Mouse (Mus musculus) MEL (cell line): Measurements from ENCODE around the gene Dlgap1. TPM values are rescaled to one million over a fixed set of nuclear protein-coding genes. Genes with fewer than 3 reads are reported as not detected.

Experiments
- DNase-seq: peaks from one replicate; pipeline ENCODE4 v3.0.0; 2011; ENCODE audit warnings: low read depth, low spot score
- H3K27ac ChIP-seq: 2 replicates; pipeline ENCODE4 v1.5.1; 2012; ENCODE audit warnings: low read depth, mild to moderate bottlenecking, control low read depth, low read length, moderate library complexity; ENCODE audit not compliant: control insufficient read depth
- H3K27me3 ChIP-seq, 2 experiments: fragments of 150-350 bp in 1 of 2; sonication (generic) in 1 of 2; 2 replicates each; pipeline ENCODE4 v1.6.1; 2012; ENCODE audit warnings: low read length in 2 of 2, mild to moderate bottlenecking in 2 of 2, improper control_type of control experiment in 1 of 2, moderate library complexity in 1 of 2; ENCODE audit not compliant: insufficient read depth in 2 of 2, control insufficient read depth in 1 of 2
- H3K36me3 ChIP-seq, 2 experiments: 2 replicates each; pipeline ENCODE4 v1.6.1; 2012 to 2014; ENCODE audit warnings: low read length in 2 of 2, improper control_type of control experiment in 1 of 2, inconsistent platforms in 1 of 2, mild to moderate bottlenecking in 1 of 2; ENCODE audit not compliant: insufficient read depth in 2 of 2, control insufficient read depth in 1 of 2
- H3K4me1 ChIP-seq, 2 experiments: fragments of 150-350 bp in 1 of 2; sonication (generic) in 1 of 2; 2 replicates each; pipeline ENCODE4 v1.6.1; 2012; ENCODE audit warnings: low read length in 2 of 2, improper control_type of control experiment in 1 of 2, mild to moderate bottlenecking in 1 of 2; ENCODE audit not compliant: insufficient read depth in 2 of 2, control insufficient read depth in 1 of 2
- H3K4me3 ChIP-seq, 2 experiments: fragments of 150-350 bp in 1 of 2; sonication (generic) in 1 of 2; 2 replicates each; pipeline ENCODE4 v1.5.1; 2012; ENCODE audit warnings: low read depth in 2 of 2, low read length in 2 of 2, mild to moderate bottlenecking in 2 of 2, moderate library complexity in 2 of 2, control low read depth in 1 of 2, improper control_type of control experiment in 1 of 2; ENCODE audit not compliant: control insufficient read depth in 1 of 2, insufficient read depth in 1 of 2
- H3K79me2 ChIP-seq: 2 replicates; pipeline ENCODE4 v1.6.1; 2012; ENCODE audit warnings: mild to moderate bottlenecking, low read length, moderate library complexity; ENCODE audit not compliant: control insufficient read depth, poor library complexity, insufficient read depth
- H3K9ac ChIP-seq: 2 replicates; pipeline ENCODE4 v1.6.1; 2012; ENCODE audit warnings: low read depth, mild to moderate bottlenecking, control low read depth, low read length, moderate library complexity; ENCODE audit not compliant: control insufficient read depth, poor library complexity, severe bottlenecking
- H3K9me3 ChIP-seq: fragments of 150-350 bp; sonication (generic); replicated peaks from 2 replicates; pipeline ENCODE4 v1.6.1; 2012; ENCODE audit warnings: mild to moderate bottlenecking, low read length, improper control_type of control experiment, moderate library complexity; ENCODE audit not compliant: insufficient read depth
- CHD2 ChIP-seq: IDR thresholded peaks from 2 replicates; pipeline ENCODE4 v1.6.1; 2011; ENCODE audit warnings: low read length, improper control_type of control experiment
- CTCF ChIP-seq, 3 experiments: IDR thresholded peaks in 2 of 3; conservative IDR thresholded peaks in 1 of 3; 2 replicates each; pipeline ENCODE4 v1.5.1; 2011 to 2012; ENCODE audit warnings: low read length in 3 of 3, low read depth in 2 of 3, mild to moderate bottlenecking in 2 of 3, improper control_type of control experiment in 1 of 3, inconsistent platforms in 1 of 3, mixed read lengths in 1 of 3, moderate library complexity in 1 of 3; ENCODE audit not compliant: control insufficient read depth in 1 of 3, insufficient read depth in 1 of 3, poor library complexity in 1 of 3, severe bottlenecking in 1 of 3
- E2F4 ChIP-seq: IDR thresholded peaks from 2 replicates; pipeline ENCODE4 v1.6.1; 2011; ENCODE audit warnings: low read depth, low read length, improper control_type of control experiment, borderline replicate concordance
- ELF1 ChIP-seq: IDR thresholded peaks from 2 replicates; pipeline ENCODE4 v1.6.1; 2014; ENCODE audit warnings: low read depth, mild to moderate bottlenecking, inconsistent platforms, low read length, improper control_type of control experiment, moderate library complexity
- EP300 ChIP-seq, 2 experiments: IDR thresholded peaks; 2 replicates each; pipeline ENCODE4 v1.6.1; 2011; ENCODE audit warnings: improper control_type of control experiment in 2 of 2, low read length in 2 of 2, low read depth in 1 of 2, mild to moderate bottlenecking in 1 of 2
- GATA1 ChIP-seq: IDR thresholded peaks from 2 replicates; pipeline ENCODE4 v1.6.1; 2011; ENCODE audit warnings: low read depth, low read length, improper control_type of control experiment
- HCFC1 ChIP-seq: IDR thresholded peaks from 2 replicates; pipeline ENCODE4 v1.6.1; 2012; ENCODE audit warnings: low read depth, mild to moderate bottlenecking, inconsistent platforms, low read length, improper control_type of control experiment, moderate library complexity
- KAT2A ChIP-seq: conservative IDR thresholded peaks from 2 replicates; pipeline ENCODE4 v1.6.1; 2012; ENCODE audit warnings: low read depth, low read length, improper control_type of control experiment, inconsistent platforms
- MAFK ChIP-seq: IDR thresholded peaks from 2 replicates; pipeline ENCODE4 v1.6.1; 2011; ENCODE audit warnings: low read depth, mild to moderate bottlenecking, low read length, improper control_type of control experiment, borderline replicate concordance
- MEF2A ChIP-seq: IDR thresholded peaks from 2 replicates; pipeline ENCODE4 v1.6.1; 2014; ENCODE audit warnings: low read depth, mild to moderate bottlenecking, inconsistent platforms, low read length, improper control_type of control experiment; ENCODE audit not compliant: poor library complexity, insufficient replicate concordance, severe bottlenecking; ENCODE audit errors: extremely low read depth
- MXI1 ChIP-seq: IDR thresholded peaks from 2 replicates; pipeline ENCODE4 v1.6.1; 2011; ENCODE audit warnings: mild to moderate bottlenecking, low read depth, low read length, improper control_type of control experiment
- NRF1 ChIP-seq: IDR thresholded peaks from 2 replicates; pipeline ENCODE4 v1.6.1; 2014; ENCODE audit warnings: low read depth, mild to moderate bottlenecking, inconsistent platforms, low read length, improper control_type of control experiment, moderate library complexity; ENCODE audit not compliant: poor library complexity, insufficient read depth, severe bottlenecking
- POLR2A ChIP-seq, 2 experiments: IDR thresholded peaks; 2 replicates each; pipeline ENCODE4 v1.6.1; 2011 to 2012; ENCODE audit warnings: low read length in 2 of 2, mild to moderate bottlenecking in 2 of 2, control low read depth in 1 of 2, improper control_type of control experiment in 1 of 2, low read depth in 1 of 2, moderate library complexity in 1 of 2; ENCODE audit not compliant: control insufficient read depth in 1 of 2, insufficient read depth in 1 of 2, poor library complexity in 1 of 2
- POLR2AphosphoS2 ChIP-seq: IDR thresholded peaks from 2 replicates; pipeline ENCODE4 v1.6.1; 2011; ENCODE audit warnings: low read length, improper control_type of control experiment
- POLR2AphosphoS5 ChIP-seq: IDR thresholded peaks from 2 replicates; pipeline ENCODE4 v1.6.1; 2012; ENCODE audit warnings: low read depth, borderline replicate concordance, mild to moderate bottlenecking, inconsistent platforms, low read length, moderate library complexity, mixed read lengths
- RCOR1 ChIP-seq: IDR thresholded peaks from 2 replicates; pipeline ENCODE4 v1.6.1; 2012; ENCODE audit warnings: low read depth, mild to moderate bottlenecking, inconsistent platforms, low read length, improper control_type of control experiment
- TBP ChIP-seq: IDR thresholded peaks from 2 replicates; pipeline ENCODE4 v1.8.0; 2011; ENCODE audit warnings: low read depth, low read length, improper control_type of control experiment
- TCF12 ChIP-seq: IDR thresholded peaks from 2 replicates; pipeline ENCODE4 v1.6.1; 2014; ENCODE audit warnings: low read depth, mild to moderate bottlenecking, inconsistent platforms, low read length, improper control_type of control experiment, moderate library complexity
- UBTF ChIP-seq: IDR thresholded peaks from 2 replicates; pipeline ENCODE4 v1.6.1; 2012; ENCODE audit warnings: low read depth, mild to moderate bottlenecking, inconsistent platforms, low read length, improper control_type of control experiment, moderate library complexity, borderline replicate concordance; ENCODE audit not compliant: insufficient read depth
- USF1 ChIP-seq: IDR thresholded peaks from 2 replicates; pipeline ENCODE4 v1.6.1; 2014; ENCODE audit warnings: low read depth, mild to moderate bottlenecking, inconsistent platforms, low read length, improper control_type of control experiment, moderate library complexity
- USF2 ChIP-seq, 2 experiments: IDR thresholded peaks; 2 replicates each; pipeline ENCODE4 v1.6.1; 2011 to 2012; ENCODE audit warnings: improper control_type of control experiment in 2 of 2, low read length in 2 of 2, borderline replicate concordance in 1 of 2, inconsistent platforms in 1 of 2, low read depth in 1 of 2, mild to moderate bottlenecking in 1 of 2; ENCODE audit not compliant: insufficient read depth in 1 of 2
- ZNF384 ChIP-seq: IDR thresholded peaks from 2 replicates; pipeline ENCODE4 v1.6.1; 2012; ENCODE audit warnings: low read depth, mild to moderate bottlenecking, inconsistent platforms, low read length, improper control_type of control experiment
- polyA plus RNA-seq, 2 experiments: library from polyadenylated mRNA; stranded (reverse) in 1 of 2; unstranded in 1 of 2; fragments of >175 nt in 1 of 2; fragments of >200 nt in 1 of 2; gene quantifications; 2 replicates each; pipeline versions ENCODE4 v1.2.1 to v1.2.4; 2012; ENCODE audit warnings: low replicate concordance in 2 of 2, low read depth in 1 of 2; ENCODE audit not compliant: insufficient read length in 2 of 2, insufficient read depth in 1 of 2, missing spikeins in 1 of 2
- total RNA-seq: library from RNA; depleted of rRNA; stranded (reverse); fragments of 300-350 nt; gene quantifications from 2 replicates; pipeline ENCODE4 v1.2.3, GENCODE M21; 2012

The Dlgap1 gene
- total and polyA plus RNA-seq, 3 experiments = 0.06 TPM; not detected in 2

DNA sequence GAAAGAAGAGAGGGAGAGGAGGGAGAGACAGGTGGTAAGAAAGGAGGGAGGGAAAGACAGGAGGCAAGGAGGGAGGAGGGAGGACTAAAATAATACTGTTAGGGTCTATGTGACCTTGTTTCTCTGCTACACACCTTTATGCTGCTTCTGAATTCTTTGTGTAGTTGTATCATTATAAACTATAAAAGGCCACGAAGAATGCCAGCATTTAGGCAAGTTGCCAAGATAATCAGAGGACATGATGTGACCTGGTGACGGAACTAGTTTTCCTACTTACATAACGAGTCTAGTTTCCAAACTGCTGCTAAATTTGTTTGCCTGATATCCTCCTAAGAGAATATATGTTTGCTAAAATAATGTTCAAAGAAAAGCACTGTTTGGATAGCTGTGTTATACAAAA is 254.0 kb downstream of the Dlgap1 start:
- Histone ChIP-seq H3K4me1 (no peaks in the 10 kb centered on the region), H3K36me3 (no peaks in the 10 kb centered on the region), H3K79me2 (no peaks in the 10 kb centered on the region), H3K9ac (no peak overlapping the region), H3K27ac (no peak overlapping the region)
- TF ChIP-seq GATA1 = no peak
- no peak for TF ChIP-seq NRF1
- no peak for TF ChIP-seq EP300 (IDR thresholded peaks at IDR 0.05; ENCODE audit: low read depth in 1 of 2, low read length in 2 of 2)
- no peak for TF ChIP-seq MAFK
- TF ChIP-seq USF1 = no peak
- no peak for TF ChIP-seq MEF2A
- TF ChIP-seq POLR2A (IDR thresholded peaks at IDR 0.05; ENCODE audit: control insufficient read depth in 1 of 2, insufficient read depth in 1 of 2, low read depth in 1 of 2, low read length in 2 of 2, poor library complexity in 1 of 2) = no peak
- TF ChIP-seq UBTF = no peak
- no peak for TF ChIP-seq ZNF384
- TF ChIP-seq USF2 (IDR thresholded peaks at IDR 0.05; ENCODE audit: borderline replicate concordance in 1 of 2, insufficient read depth in 1 of 2, low read depth in 1 of 2, low read length in 2 of 2) = no peak
- TF ChIP-seq, all 39 proteins: peak for 0
- H3K9me3 ChIP-seq = no peaks in the 10 kb centered on the region
- H3K4me3 ChIP-seq = no peak overlapping the region
- no peak for DNase-seq
- H3K27me3 ChIP-seq = no peaks in the 10 kb centered on the region

DNA sequence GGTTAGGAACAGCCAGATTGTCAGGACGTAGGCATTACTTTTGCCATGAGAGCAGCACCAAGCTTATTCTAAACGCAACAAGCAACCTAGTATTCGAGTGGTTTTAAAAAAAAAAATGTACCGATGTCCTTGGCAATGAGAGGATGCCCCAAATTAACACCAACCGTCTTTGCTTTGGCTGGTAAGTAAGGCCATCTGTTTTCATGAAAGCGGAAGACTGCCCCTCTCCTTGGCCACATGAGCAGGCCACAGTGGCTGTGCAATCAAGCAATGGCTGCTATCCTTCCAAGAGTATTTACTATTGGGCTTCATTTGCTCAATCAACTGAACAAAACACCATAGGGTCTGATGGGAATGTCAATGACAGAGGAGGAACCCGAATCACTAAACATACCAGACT is 278.5 kb downstream of the Dlgap1 start:
- H3K9ac ChIP-seq = no peak overlapping the region
- H3K9me3 ChIP-seq = no peaks in the 10 kb centered on the region
- no peak overlapping the region for H3K27ac ChIP-seq
- DNase-seq = no peak
- H3K27me3 ChIP-seq = no peaks in the 10 kb centered on the region
- H3K4me1 ChIP-seq = no peaks in the 10 kb centered on the region
- no peaks in the 10 kb centered on the region for H3K36me3 ChIP-seq
- no peak for TF ChIP-seq ELF1
- no peak for TF ChIP-seq MEF2A
- TF ChIP-seq KAT2A = no peak
- no peak for TF ChIP-seq CHD2
- no peak for TF ChIP-seq UBTF
- no peak for TF ChIP-seq USF1
- no peak for TF ChIP-seq HCFC1
- no peak for TF ChIP-seq POLR2AphosphoS5
- no peak for TF ChIP-seq NRF1
- no peak for TF ChIP-seq GATA1
- no peak for TF ChIP-seq TBP
- TF ChIP-seq TCF12 = no peak
- TF ChIP-seq RCOR1 = no peak
- no peak for TF ChIP-seq POLR2AphosphoS2
- no peak for TF ChIP-seq E2F4
- TF ChIP-seq MXI1 = no peak
- no peak for TF ChIP-seq USF2 (IDR thresholded peaks at IDR 0.05; ENCODE audit: borderline replicate concordance in 1 of 2, insufficient read depth in 1 of 2, low read depth in 1 of 2, low read length in 2 of 2)
- TF ChIP-seq EP300 (IDR thresholded peaks at IDR 0.05; ENCODE audit: low read depth in 1 of 2, low read length in 2 of 2) = no peak
- no peak for TF ChIP-seq CTCF (IDR thresholded peaks at IDR 0.05 in 2 of 3, conservative IDR thresholded peaks at IDR 0.05 in 1 of 3; ENCODE audit: control insufficient read depth in 1 of 3, insufficient read depth in 1 of 3, low read depth in 2 of 3, low read length in 3 of 3, poor library complexity in 1 of 3, severe bottlenecking in 1 of 3)
- H3K4me3 ChIP-seq = no peak overlapping the region
- H3K79me2 ChIP-seq = no peaks in the 10 kb centered on the region
